Mouse (Mus musculus) cerebellum, postnatal 4 days (tissue): ENCODE measurements at regions not wholly inside any gene's neighbourhood (a gene's known extent, or its start where the extent isn't known, plus 50 kb on each side); places are given as distances from the start of the nearest gene placed in this dataset.
A peak's percentile ranks its signal among the peaks of the same experiment; 100 is the strongest.

ENCODE experiments used
- DNase-seq, 2 experiments: peaks; one replicate each; pipeline ENCODE4 v3.0.0; 2022; ENCODE audit warnings: low spot score in 2 of 2, mixed read lengths in 1 of 2

GRCm38 (mm10) chr2:169450801-169451200, 136.7 kb downstream of the Gm11011 start:
- DNase-seq = no peak

DNA sequence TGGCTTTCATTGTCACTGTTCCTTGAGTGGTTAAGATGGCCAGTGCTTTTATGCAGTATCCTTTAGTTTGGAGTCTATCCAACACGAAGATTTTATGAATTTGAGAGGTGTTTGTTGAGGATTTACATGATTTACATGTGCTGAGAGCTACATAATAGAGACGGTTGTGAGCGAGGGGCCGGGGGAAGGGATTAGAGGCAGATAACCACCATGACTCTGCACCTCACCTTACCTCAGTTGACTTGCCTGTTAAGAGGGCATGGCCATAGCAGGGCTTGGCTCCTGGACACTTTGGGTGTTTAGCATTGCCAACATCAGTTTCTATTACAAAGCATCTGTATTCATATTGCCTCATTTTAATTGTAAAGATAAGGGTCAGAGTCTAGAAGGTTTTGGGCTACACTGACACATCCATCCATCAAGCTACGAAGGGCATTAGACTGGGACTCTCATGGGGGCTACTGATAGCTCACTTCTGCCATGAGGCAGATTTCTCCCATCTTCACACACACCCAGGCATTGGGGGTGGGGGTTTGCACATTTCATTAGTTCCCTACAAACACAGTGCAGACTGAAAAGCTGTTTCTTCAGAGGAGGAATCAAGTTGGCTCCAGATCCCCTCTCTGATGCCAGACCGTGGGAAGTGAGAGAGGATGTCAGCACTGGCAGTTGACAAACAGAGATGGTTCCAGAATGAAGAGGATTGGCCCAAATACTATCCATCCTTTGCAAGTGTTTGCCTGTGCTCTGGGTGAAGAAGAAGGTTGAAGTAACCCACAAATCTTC, 139.9 kb downstream of the Gm11011 start:
- no peak for DNase-seq

- no peak for DNase-seq
Observed at GRCm38 (mm10) chr2:169445877-169446276, 141.7 kb downstream of the Gm11011 start.

DNA sequence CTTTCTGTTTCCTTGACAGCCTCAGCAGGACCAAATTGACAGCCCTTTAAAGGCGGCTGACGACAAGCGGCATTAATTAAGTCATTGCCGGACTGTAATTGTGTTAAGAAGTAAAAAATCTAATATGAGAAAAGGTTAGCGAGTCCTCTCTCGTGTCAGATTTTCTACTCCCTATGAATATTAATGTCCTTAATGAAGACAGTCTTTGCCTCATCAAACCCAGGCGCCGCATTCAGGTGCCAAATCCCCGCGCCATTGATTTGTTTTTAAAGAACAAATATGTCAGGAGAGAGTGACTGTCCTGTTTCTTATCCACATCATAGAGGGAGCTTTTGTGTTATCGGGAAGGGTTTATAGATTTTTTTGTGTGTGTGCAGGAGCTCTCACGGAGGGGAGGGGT, 142.2 kb downstream of the Gm11011 start:
- no peak for DNase-seq

- no peak for DNase-seq
Observed at GRCm38 (mm10) chr2:169443271-169443670, 144.3 kb downstream of the Gm11011 start.

- no peak for DNase-seq
Observed at GRCm38 (mm10) chr2:169431516-169431915, 156.0 kb downstream of the Gm11011 start.

DNA sequence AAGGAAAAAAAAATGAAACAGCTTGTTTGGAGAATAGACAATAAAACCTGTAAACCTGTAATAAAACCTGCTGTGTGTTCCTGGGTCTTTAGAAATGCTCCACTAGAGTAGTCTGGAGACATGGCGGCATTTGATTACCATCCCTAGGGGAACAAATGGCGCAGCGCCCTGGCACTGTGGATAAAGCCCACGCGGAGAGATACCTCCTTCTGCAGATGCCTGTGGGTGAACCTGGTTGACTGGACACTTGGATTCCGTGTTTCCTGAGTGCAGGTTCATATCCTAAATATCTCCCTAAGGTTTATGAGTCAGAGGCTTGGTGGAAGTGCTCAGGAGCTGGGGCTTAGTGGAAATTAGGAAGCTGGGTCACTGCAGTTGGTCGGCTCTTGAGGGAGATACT, 158.1 kb downstream of the Gm11011 start:
- no peak for DNase-seq

- peak in 1 of 2 experiments; percentile 28 for DNase-seq
Observed at GRCm38 (mm10) chr2:169424166-169424920, 163.2 kb downstream of the Gm11011 start.

DNA sequence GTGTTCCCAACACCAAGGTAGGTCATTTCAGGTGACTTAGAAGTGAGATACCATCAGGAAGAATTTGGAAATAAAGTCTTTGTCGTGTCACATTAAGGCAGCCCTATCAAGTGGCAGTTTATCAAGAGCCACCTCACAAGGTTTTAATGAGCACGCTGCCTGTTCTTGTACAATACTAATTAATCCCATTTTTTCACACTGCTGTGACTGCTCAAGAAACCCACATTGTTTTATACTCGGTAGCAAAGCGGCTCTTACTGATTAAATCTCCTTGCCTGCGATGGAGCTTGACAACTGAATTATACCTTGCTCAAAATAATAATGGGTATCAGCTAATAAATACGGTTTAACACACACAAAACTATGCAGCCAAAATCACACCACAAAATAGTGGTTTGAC, 175.2 kb downstream of the Gm11011 start:
- DNase-seq = no peak

DNA sequence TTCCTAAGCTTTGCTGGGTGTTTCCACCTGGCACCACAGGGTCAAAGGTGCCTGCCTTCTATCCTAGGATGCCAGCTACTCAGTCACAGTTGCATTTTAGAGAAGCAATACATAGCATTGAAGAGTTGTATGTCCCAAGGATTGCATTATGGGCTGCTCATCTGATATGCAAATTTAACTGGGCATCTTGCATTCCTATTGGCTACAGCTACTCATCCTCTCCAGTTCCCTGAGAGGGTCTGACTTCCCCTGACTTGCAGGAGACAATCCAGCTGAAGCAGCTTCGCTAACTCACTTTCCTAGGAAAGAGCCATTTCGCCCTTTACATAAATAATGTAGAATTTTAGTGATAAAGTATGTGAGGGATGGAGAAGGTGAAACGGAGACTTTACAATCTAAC, 177.5 kb downstream of the Gm11011 start:
- DNase-seq = no peak

GRCm38 (mm10) chr2:169404908-169405690, 182.4 kb downstream of the Gm11011 start:
- DNase-seq = no peak

- DNase-seq = no peak
Observed at GRCm38 (mm10) chr2:169397758-169398157, 189.8 kb downstream of the Gm11011 start.

DNA sequence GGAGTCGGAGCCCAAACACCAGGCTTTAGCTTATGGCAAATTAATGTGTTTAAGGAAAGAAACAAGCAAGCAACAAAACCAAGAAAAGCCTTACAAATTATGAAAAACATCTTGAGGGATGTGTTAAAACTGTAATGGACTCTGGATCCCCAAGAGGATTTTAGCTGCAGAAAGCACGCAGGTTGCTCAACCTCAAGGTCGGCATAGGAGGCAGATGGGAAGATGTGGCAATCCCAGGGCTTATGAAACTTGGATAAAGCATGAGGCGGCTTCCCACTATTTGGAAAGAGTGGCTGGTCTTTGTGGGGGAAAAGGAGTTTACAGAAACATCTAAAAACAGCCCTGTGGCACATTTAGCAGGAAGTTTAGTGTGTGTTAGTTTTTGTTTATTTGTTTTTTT, 190.5 kb downstream of the Gm11011 start:
- DNase-seq = no peak

GRCm38 (mm10) chr2:169396294-169396693, 191.3 kb downstream of the Gm11011 start:
- no peak for DNase-seq

GRCm38 (mm10) chr2:169389611-169390010, 197.9 kb downstream of the Gm11011 start:
- peak in 1 of 2 experiments; percentile 6 for DNase-seq

GRCm38 (mm10) chr2:169388569-169388968, 199.0 kb downstream of the Gm11011 start:
- no peak for DNase-seq

DNA sequence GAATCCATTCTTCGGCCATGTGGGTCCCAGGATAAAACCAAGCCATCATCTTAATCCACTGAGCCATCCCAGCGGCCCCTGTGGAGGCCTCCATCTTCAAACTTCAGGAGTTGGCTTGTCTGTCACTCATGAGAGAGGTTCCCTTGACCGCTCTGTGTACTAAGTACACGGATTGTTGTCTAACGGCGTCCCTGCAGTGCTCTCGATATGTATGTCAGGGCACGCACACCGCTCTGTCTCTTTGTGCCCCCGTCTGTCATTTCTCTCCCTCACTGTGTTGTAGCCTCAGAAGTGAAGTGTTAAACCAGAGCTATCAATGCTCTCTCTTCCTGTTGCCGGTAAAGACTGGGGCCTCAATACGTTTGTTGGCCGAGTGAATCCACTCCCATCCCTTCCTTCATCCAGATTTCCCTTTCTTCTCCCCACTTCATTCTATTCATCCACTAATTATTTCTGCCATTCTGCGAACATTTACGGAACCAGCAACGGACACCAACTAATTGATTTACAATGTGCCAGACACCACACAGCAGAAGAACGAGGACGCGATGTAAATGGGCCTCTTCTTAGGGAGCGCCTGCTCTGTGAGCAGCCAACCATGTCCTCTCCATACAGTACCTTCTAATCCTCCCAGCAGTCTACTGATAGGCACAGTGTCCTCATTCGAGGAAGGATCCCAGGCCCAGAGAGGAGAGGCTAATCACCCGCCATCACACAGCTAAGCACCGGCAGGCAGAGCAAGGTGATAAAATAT, 199.6 kb downstream of the Gm11011 start:
- DNase-seq = no peak

DNA sequence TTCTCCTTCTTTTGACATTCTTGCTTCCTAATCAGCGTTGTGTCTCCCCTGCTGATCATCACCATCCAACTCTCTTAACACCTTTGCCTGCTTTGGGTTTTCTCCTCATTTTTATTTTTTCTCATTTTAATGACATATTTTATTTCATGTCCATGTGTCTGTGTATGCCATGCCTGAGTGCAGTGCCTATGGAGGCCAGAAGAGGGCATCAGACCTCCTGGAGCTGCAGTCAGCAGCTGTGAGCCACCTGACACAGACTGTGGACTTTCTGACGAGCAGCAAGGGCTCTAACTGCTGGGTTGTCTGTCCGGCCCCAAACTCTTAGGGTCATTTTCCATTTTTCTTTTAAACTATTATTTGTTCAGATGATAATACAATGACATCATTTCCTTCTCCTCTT, 203.8 kb downstream of the Gm11011 start:
- DNase-seq = no peak

- DNase-seq = no peak
Observed at GRCm38 (mm10) chr2:169373069-169373468, 214.5 kb downstream of the Gm11011 start.

- no peak for DNase-seq
Observed at GRCm38 (mm10) chr2:169365046-169365445, 222.5 kb downstream of the Gm11011 start.

DNA sequence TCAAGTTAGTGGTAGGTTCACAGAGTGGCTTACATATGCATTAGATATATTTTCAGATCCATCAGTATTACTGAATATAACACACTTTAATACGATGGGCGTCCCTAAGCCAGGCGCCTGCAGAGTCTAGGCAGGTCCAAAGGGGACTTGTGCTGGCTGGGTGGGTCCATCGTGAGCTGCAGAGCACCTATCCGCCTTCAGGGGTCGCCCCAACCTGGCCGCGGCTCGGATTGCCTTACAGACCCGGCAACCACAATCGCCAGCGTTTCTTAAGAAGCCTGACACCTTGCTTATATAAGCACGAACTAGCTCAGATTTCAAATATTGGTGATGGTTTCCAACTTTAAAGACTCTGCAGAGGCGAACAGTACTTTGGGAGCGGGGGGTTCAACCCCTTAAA, 227.3 kb downstream of the Gm11011 start:
- DNase-seq = peak; percentile 58 to 69

DNA sequence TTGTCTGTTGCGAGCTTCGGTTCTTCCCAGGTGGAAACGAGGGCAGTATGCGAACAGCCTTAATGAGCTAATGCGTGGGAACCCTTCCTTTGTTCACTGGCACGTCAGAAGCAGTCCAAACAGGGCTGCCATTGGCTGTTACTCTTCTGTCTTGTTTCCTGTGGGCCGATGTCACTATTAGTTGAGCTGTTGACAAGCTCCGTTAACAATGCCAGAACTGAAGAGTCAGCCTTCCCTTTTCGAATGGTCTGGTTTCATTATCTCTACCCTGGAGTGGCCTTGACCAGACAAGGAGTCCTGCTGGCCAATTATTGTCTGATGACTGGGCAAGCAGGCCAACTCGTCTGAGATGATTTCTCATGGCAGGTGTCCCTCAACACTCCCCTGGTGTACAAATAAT, 230.1 kb downstream of the Gm11011 start:
- no peak for DNase-seq
